In genomic region chr6:144716376-144716775, GRCm38 (mm10) we compare ENCODE assay signal across 21 mouse cellular contexts.
DNase-seq lines count a peak whose midpoint lies in the region; ATAC-seq lines count a peak whose summit lies in the region.
"Had no signal": no experiment of that assay in that cellular context is flagged by ENCODE, and none has a peak within 500 bp of the region (broad histone marks: within the 10 kb centered on the region; RNA-seq: fewer than 3 reads in every experiment).

No protein-coding gene starts in this region.

- H3K9me3 ChIP-seq in midbrain, embryonic 11.5 days (ENCODE audit: control insufficient read depth, low read length): no peaks in the 10 kb centered on the region
- H3K9me3 ChIP-seq in midbrain, embryonic 10.5 days (replicated peaks): no peaks in the 10 kb centered on the region
- H3K9me3 ChIP-seq: midbrain, embryonic 12.5 days had no signal

- no peak overlapping the region for H3K4me2 ChIP-seq in midbrain, embryonic 11.5 days
- H3K4me2 ChIP-seq: midbrain, embryonic 12.5 days had no signal

- WGBS in midbrain, embryonic 11.5 days: 76% methylated on average over 1 of the region's 1 CpGs
- WGBS in midbrain, embryonic 10.5 days: 84% methylated on average over 1 of the region's 1 CpGs

- H3K27me3 ChIP-seq in midbrain, embryonic 11.5 days (ENCODE audit: control insufficient read depth, insufficient read depth, low read length): no peaks in the 10 kb centered on the region
- H3K27me3 ChIP-seq in midbrain, embryonic 10.5 days (ENCODE audit: low read depth, poor library complexity, severe bottlenecking): no peaks in the 10 kb centered on the region
- H3K27me3 ChIP-seq: midbrain, embryonic 12.5 days had no signal

- H3K27ac ChIP-seq in midbrain, embryonic 11.5 days (ENCODE audit: low read depth, low read length): no peak overlapping the region
- H3K27ac ChIP-seq in midbrain, embryonic 10.5 days (replicated peaks): no peak overlapping the region
- H3K27ac ChIP-seq: kidney, postnatal 0 days; layer of hippocampus, adult 2 months; liver, embryonic 14.5 days; midbrain, embryonic 12.5 days had no signal

- 0 out of 2 replicates have a peak, but pooled peaks cover 3% of the 10 kb centered on the region for H3K4me1 ChIP-seq in midbrain, embryonic 11.5 days (ENCODE audit: control insufficient read depth, insufficient read depth, low read length)
- H3K4me1 ChIP-seq in midbrain, embryonic 10.5 days: peaks cover 11% of the 10 kb centered on the region

- H3K9ac ChIP-seq in midbrain, embryonic 11.5 days (ENCODE audit: low read length): no peak overlapping the region
- H3K9ac ChIP-seq: liver, embryonic 14.5 days; midbrain, embryonic 12.5 days had no signal

- no peak overlapping the region for H3K4me3 ChIP-seq in midbrain, embryonic 11.5 days (ENCODE audit: low read depth, low read length)
- H3K4me3 ChIP-seq in midbrain, embryonic 10.5 days: no peak overlapping the region
- H3K4me3 ChIP-seq: layer of hippocampus, adult 2 months; midbrain, embryonic 12.5 days had no signal

- intact Hi-C loops in heart, postnatal 14 days (cut with DNase I): no loop called here

- ATAC-seq in midbrain, embryonic 11.5 days (ENCODE audit: low FRiP score): no peak
- peak; percentile 78 for ATAC-seq in megakaryocyte-erythroid progenitor cell, adult 5-6 weeks (replicated peaks; ENCODE audit: low FRiP score, low TSS enrichment, poor library complexity, severe bottlenecking)
- ATAC-seq: hindbrain, embryonic 16.5 days; intestine, postnatal 0 days; lung, postnatal 0 days had no signal

- H3K36me3 ChIP-seq in midbrain, embryonic 11.5 days (ENCODE audit: control insufficient read depth, insufficient read depth, low read length): no peaks in the 10 kb centered on the region
- H3K36me3 ChIP-seq in midbrain, embryonic 10.5 days: no peaks in the 10 kb centered on the region
- H3K36me3 ChIP-seq: midbrain, embryonic 12.5 days had no signal

- DNase-seq in heart, adult 18-20 months: peak; percentile 29 to 42
- no peak for DNase-seq in heart, postnatal 14 days
- peak; percentile 12 for DNase-seq in midbrain, embryonic 11.5 days (ENCODE audit: low spot score, missing footprints)
- DNase-seq in midbrain, embryonic 10.5 days (ENCODE audit: low spot score): no peak
- DNase-seq in adrenal gland, adult 2 months: peak; percentile 83
- DNase-seq in cerebellum, postnatal 14 days: no peak
- no peak for DNase-seq in right cerebral cortex, postnatal 25 days
- DNase-seq: cerebellum, postnatal 10 days; gastrocnemius, postnatal 36 days; left cerebral cortex, postnatal 4 days; right cerebral cortex, adult 18-20 months; spleen, adult 18-20 months; thymus, adult 18-20 months had no signal

Comparison
In these comparisons a context has a peak if more than half of its experiments do, and no peak if none do; other contexts are left out.
1. DNase-seq: peak in heart, adult 18-20 months (2 of 2), midbrain, embryonic 11.5 days (single experiment) and adrenal gland, adult 2 months (single experiment); none in heart, postnatal 14 days (0 of 2), midbrain, embryonic 10.5 days (single experiment), cerebellum, postnatal 14 days (0 of 2) and right cerebral cortex, postnatal 25 days (single experiment).